Mouse (Mus musculus) ovary, adult 18-20 months (tissue): ENCODE measurements around the gene Srl.
"Not testable (repeated sequence)": the region's sequence is repeated elsewhere in the genome, so short reads cannot be mapped to it uniquely, and the experiment has no call there.

Experiments
- DNase-seq: peaks from one replicate; pipeline ENCODE4 v3.0.0; 2022; ENCODE audit warnings: low spot score, mixed read lengths

Srl gene

GRCm38 (mm10) chr16:4552829-4553550, 11.4 kb upstream of the Srl start:
- no peak for DNase-seq

- no peak for DNase-seq
These were observed 10.3 kb upstream of the Srl start for GRCm38 (mm10) chr16:4551885-4552284.

DNA sequence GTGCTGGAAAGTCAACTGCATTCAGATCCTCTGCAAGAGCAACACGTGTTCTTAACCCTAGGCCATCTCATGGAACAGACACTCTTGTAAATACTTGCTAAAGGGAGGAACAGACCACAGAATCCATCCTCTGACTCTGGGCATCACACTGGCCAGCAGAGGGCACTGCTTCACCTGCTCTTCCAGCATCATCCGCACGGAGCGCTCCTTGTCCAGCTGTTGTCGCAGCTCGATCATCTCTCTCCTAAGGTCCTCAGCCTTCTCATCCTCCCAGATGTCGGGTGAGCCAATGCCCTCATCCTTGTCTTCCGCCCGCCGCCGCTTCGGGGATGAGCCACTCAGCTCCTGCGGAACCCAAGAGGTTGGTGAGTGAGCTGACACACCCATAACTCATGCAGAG, 9.4 kb upstream of the Srl start:
- DNase-seq, result peak; percentile 45

DNA sequence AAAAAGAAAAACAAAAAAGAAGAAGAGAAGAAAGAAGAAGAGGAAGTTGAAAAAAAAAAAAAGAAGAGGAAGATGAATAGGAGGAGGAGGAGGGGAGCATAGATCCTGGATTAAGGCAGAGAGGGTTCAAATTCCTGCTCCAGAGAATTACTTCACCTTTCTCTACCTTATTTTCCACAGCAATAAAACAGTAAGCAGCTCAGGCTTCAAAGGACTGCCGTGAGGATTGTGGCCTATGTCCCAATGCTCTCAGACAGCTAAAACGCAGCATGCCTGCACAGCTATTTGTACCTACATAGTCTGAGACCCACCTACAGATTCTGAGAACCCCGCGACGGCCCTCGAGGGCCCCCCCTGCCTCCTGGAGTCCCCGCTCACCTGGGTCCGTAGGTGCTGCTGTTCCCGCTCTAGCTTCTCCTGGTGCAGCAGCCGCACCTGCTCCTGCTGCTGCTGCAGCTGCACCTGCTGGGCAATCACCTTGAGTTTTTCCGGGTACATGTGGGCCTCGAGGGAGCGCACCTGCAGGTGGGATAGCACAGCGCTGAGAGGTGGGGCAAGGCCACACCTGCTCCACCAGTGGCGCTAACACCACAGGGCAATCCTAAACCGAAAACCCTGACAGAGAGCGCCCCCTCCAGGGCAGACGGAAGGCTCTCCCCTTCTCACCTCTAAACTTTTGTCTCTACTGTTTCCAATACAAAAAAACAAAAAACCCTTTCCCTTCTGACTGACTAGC, 7.5 kb upstream of the Srl start:
- DNase-seq, result no peak

- DNase-seq, result no peak
These were observed 6.0 kb upstream of the Srl start for GRCm38 (mm10) chr16:4547611-4548010.

GRCm38 (mm10) chr16:4546838-4547237, 5.2 kb upstream of the Srl start:
- DNase-seq, result no peak

DNA sequence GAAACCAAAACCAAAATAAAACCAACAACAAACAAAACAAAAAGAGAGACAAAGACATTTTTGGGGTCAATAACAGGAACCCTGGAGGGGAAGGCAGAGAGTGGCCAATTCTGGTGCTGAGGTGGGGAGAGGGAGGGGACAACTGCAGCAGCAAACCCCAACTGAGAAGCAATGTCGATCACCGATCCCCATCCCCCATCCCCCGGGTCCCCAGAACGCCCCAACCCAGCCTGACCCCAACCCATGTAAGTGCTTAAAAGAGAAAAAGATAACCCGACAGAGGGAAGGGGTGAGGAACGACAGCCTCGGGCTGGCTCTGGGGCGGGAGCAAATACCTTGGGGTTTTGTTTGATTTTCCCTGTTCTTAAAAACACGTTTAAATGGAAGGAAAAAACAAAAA, 3.2 kb upstream of the Srl start:
- DNase-seq, result no peak

DNA sequence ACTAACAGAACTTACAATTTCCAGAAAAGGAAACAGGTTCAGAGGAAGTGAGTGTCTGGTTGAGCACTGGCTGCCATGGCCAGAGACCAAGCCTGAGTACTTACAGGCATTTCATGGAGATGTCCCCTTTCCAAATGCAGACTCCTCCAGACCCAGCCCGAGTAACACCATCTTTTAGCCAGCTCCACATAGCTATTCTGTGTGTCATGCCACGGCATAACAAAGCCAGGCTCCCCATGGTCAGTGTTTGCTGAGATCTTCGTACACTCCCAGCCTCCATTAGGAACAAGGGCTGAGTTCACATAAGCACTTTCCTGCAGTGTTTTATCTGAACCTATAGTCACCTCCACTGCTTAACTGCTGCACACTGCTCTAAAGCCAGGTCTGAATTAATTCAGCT, 1.6 kb upstream of the Srl start:
- no peak for DNase-seq

GRCm38 (mm10) chr16:4542236-4542774, 689 bp upstream of the Srl start:
- no peak for DNase-seq

GRCm38 (mm10) chr16:4541033-4541432, 583 bp downstream of the Srl start:
- no peak for DNase-seq

DNA sequence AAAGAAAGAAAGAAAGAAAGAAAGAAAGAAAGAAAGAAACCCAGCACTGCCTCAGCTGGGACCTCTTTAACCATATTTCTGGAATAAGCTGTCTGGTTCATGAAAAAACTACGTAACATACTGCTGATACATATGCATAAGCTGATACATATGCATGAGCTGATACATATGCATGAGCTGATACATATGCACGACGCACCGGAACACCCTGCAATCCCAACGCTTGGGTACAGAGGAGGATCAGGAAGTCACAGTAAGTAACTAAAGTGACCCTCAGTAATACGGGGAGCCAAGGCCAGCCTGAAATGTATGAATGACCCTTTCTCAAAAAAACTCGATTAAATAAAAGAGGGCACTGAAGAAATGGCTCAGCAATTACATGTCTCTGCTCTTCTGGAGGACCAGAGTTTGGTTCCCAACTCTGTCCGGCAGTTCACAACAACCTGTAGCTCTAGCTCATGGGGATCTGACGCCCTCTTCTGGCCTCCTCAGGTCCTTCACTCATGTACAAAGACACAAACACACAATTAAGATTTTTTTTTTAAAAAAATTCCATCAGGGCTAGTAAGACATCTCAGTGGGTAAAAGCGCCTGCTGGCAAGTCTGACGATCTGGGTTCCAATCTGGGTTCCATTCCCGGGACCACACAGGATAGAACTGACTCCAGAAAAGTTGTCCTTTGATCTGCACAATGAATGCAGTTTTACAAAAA, 1.4 kb downstream of the Srl start:
- DNase-seq, result no peak

GRCm38 (mm10) chr16:4539521-4539920, 2.1 kb downstream of the Srl start:
- no peak for DNase-seq

GRCm38 (mm10) chr16:4537616-4538358, 3.8 kb downstream of the Srl start:
- no peak for DNase-seq

- not testable (repeated sequence) for DNase-seq
These were observed 14.2 kb downstream of the Srl start for GRCm38 (mm10) chr16:4527373-4527772.

- DNase-seq, result no peak
These were observed 18.2 kb downstream of the Srl start for GRCm38 (mm10) chr16:4523313-4524004.

- no peak for DNase-seq
These were observed 18.7 kb downstream of the Srl start for GRCm38 (mm10) chr16:4522879-4523278.

DNA sequence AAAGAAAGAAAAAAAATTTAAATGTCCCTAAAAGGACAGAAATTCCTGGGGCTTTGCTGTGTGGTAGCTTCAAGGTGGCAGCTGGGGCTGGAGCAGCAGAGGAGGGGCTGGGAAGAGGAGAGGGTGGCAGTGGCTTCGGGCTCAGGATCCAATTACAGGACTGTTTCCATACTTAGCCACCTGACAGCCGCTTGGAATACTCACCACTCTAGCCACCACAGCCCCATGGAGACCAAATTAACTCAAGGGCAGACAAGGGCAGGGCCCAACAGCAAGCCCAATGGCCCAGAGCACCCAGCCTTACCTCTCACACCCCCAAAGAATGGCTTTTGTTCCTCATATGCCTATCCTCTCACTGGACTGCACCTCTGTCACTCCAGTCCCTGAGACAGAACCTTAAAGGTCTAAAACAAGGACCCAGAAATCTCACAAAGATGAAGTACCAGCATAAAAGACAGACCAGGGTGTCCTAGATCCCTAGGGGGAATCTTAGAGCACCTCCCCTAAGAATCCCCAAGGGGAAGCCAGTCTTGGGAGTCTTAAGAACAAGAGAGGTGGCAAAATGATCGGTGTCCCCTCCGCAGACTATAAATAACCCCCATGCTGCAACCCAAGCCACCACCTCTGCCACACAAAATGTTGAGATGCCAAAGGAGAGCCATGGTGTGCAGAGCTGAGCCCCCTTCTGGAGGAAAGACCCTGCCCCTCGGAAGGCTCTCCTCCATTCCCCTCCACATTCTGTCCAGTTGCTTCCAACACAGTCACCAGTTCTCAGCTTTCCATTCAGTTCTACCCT, 19.7 kb downstream of the Srl start:
- no peak for DNase-seq

DNA sequence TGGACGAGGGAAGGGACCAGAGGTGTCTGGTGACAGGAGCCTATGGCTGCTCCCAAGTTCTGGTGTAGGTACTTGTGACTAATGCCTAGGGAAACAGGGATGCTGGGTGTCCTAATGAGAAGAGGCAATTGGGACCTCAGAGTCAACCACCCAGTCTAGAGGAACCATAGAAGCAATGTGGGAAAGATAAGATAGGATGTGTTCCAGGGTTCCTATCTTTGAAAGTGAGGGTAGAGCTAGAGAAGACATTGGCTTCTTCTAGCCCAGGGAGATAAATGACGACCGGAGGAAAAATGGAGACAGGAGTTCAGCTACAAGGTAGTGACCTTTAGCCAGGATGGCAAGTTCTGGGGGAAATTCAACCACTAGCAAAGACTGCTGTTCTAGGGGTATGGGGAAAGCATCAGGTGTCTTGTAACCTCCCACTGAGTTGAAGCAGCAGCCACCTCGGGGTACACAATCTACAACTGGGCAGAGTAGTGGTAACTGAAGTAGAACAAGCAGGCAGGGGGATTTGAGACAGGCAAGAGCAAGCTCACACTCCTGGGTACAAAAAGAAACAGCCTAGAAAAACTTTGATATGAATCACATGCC, 20.4 kb downstream of the Srl start:
- DNase-seq, result no peak

GRCm38 (mm10) chr16:4520673-4521072, 20.9 kb downstream of the Srl start:
- no peak for DNase-seq

- no peak for DNase-seq
These were observed 21.8 kb downstream of the Srl start for GRCm38 (mm10) chr16:4519825-4520224.
